Mouse (Mus musculus) ES-E14 (cell line): Measurements from ENCODE around the gene Lap3.

Experiments
- CHD2 ChIP-seq: IDR thresholded peaks from 2 replicates; pipeline ENCODE4 v1.6.1; 2014; ENCODE audit warnings: mild to moderate bottlenecking, low read depth, low read length, inconsistent platforms
- ZC3H11A ChIP-seq: IDR thresholded peaks from 2 replicates; pipeline ENCODE4 v1.6.1; 2012; ENCODE audit warnings: low read depth, mild to moderate bottlenecking, inconsistent platforms, low read length, borderline replicate concordance

DNA sequence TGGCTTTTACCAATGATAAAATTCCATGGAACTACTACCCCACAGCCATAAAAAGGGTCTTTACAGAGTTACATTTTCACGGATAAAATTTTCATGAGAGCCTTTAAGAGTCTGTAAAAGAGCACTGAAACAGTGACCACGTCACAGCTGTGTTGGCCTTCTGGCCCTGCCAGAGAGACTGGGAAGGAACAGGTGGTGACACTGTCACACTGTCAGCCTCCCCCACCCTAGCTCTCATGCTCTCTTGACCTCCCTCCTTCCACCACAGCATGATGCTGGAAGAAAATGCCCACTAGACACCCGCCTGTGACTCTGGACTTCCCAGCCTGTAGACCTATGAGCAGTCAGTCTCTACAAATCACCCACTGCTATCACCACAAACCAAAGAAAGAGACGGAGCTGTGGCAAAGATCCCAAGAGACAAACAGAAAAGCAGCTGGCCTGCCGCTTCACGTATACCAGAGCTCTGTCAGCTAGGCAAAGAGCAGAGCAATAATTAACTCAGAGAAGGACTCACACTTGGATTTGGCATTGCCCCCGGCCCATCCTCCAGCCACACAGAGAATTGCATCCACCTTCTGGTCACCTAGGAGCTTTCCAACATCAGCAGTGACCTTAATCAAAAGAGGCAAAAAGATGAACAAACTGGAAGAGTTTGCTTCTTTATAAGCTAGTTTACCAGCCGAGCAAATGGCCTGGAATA lies 48.9 kb upstream of the Lap3 start:
- TF ChIP-seq ZC3H11A: no peak
- no peak for TF ChIP-seq CHD2
